Mouse (Mus musculus): ENCODE data around the gene Gng4. TPM values are rescaled to one million over a fixed set of nuclear protein-coding genes. Genes with fewer than 3 reads are reported as not detected.
"Not testable (repeated sequence)": the region's sequence is repeated elsewhere in the genome, so short reads cannot be mapped to it uniquely, and the experiment has no call there.

The Gng4 gene
- polyA plus RNA-seq, 1 experiment from 2014 or later: 0.39 TPM

- no peak overlapping the region for H3K9ac ChIP-seq (ENCODE audit: low read length)
- no peaks in the 10 kb centered on the region for H3K9me3 ChIP-seq (ENCODE audit: control insufficient read depth, low read length)
- H3K4me3 ChIP-seq (ENCODE audit: control insufficient read depth in 1 of 2, insufficient read depth in 1 of 2, low read depth in 1 of 2, low read length in 2 of 2): no peak overlapping the region
- no peaks in the 10 kb centered on the region for H3K4me1 ChIP-seq (ENCODE audit: control insufficient read depth in 2 of 2, insufficient read depth in 2 of 2, low read length in 2 of 2)
- H3K36me3 ChIP-seq (ENCODE audit: control insufficient read depth, insufficient read depth, low read length): no peaks in the 10 kb centered on the region
- H3K27ac ChIP-seq (replicated peaks in 1 of 2; ENCODE audit: control insufficient read depth in 1 of 2, insufficient read depth in 1 of 2, low read depth in 2 of 2, low read length in 2 of 2): no peak overlapping the region
- ATAC-seq (ENCODE audit: insufficient number of reproducible peaks, insufficient read depth, low FRiP score, low read depth): no peak
- H3K4me2 ChIP-seq (ENCODE audit: low read length): no peak overlapping the region
- peaks cover under 1% of the 10 kb centered on the region; the same call in 1 of the 2 replicates for H3K27me3 ChIP-seq (ENCODE audit: control insufficient read depth, insufficient read depth, low read length)
- 71% methylated on average over 3 of the region's 3 CpGs for WGBS
These were observed 8.1 kb downstream of the Gng4 start for GRCm38 (mm10) chr13:13791981-13792380.

- Histone ChIP-seq H3K9ac (ENCODE audit: low read length) (no peak overlapping the region), H3K9me3 (ENCODE audit: control insufficient read depth, low read length) (no peaks in the 10 kb centered on the region), H3K4me3 (ENCODE audit: control insufficient read depth in 1 of 2, insufficient read depth in 1 of 2, low read depth in 1 of 2, low read length in 2 of 2) (no peak overlapping the region), H3K4me2 (ENCODE audit: low read length) (no peak overlapping the region), H3K27ac (replicated peaks in 1 of 2; ENCODE audit: control insufficient read depth in 1 of 2, insufficient read depth in 1 of 2, low read depth in 2 of 2, low read length in 2 of 2) (no peak overlapping the region), H3K27me3 (ENCODE audit: control insufficient read depth, insufficient read depth, low read length) (no peaks in the 10 kb centered on the region), H3K4me1 (ENCODE audit: control insufficient read depth in 2 of 2, insufficient read depth in 2 of 2, low read length in 2 of 2) (no peaks in the 10 kb centered on the region), H3K36me3 (ENCODE audit: control insufficient read depth, insufficient read depth, low read length) (no peaks in the 10 kb centered on the region)
- 27% methylated on average over 5 of the region's 5 CpGs for WGBS
- ATAC-seq (ENCODE audit: insufficient number of reproducible peaks, insufficient read depth, low FRiP score, low read depth): no peak
These were observed 11.4 kb downstream of the Gng4 start for GRCm38 (mm10) chr13:13795166-13795832.

- Histone ChIP-seq H3K36me3 (ENCODE audit: control insufficient read depth, insufficient read depth, low read length) (no peaks in the 10 kb centered on the region), H3K4me1 (ENCODE audit: control insufficient read depth in 2 of 2, insufficient read depth in 2 of 2, low read length in 2 of 2) (no peaks in the 10 kb centered on the region), H3K4me3 (ENCODE audit: control insufficient read depth in 1 of 2, insufficient read depth in 1 of 2, low read depth in 1 of 2, low read length in 2 of 2) (no peak overlapping the region), H3K27me3 (ENCODE audit: control insufficient read depth, insufficient read depth, low read length) (no peaks in the 10 kb centered on the region), H3K9me3 (ENCODE audit: control insufficient read depth, low read length) (no peaks in the 10 kb centered on the region), H3K4me2 (ENCODE audit: low read length) (no peak overlapping the region), H3K27ac (replicated peaks in 1 of 2; ENCODE audit: control insufficient read depth in 1 of 2, insufficient read depth in 1 of 2, low read depth in 2 of 2, low read length in 2 of 2) (no peak overlapping the region), H3K9ac (ENCODE audit: low read length) (no peak overlapping the region)
- no peak for ATAC-seq (ENCODE audit: insufficient number of reproducible peaks, insufficient read depth, low FRiP score, low read depth)
- 90% methylated on average over 1 of the region's 1 CpGs for WGBS
These were observed 12.2 kb downstream of the Gng4 start for GRCm38 (mm10) chr13:13796082-13796481.

GRCm38 (mm10) chr13:13797816-13798215, 14.0 kb downstream of the Gng4 start:
- H3K9ac ChIP-seq (ENCODE audit: low read length); H3K27ac ChIP-seq (replicated peaks in 1 of 2; ENCODE audit: control insufficient read depth in 1 of 2, insufficient read depth in 1 of 2, low read depth in 2 of 2, low read length in 2 of 2); H3K4me2 ChIP-seq (ENCODE audit: low read length); ATAC-seq (ENCODE audit: insufficient number of reproducible peaks, insufficient read depth, low FRiP score, low read depth); H3K4me3 ChIP-seq (ENCODE audit: control insufficient read depth in 1 of 2, insufficient read depth in 1 of 2, low read depth in 1 of 2, low read length in 2 of 2); H3K36me3 ChIP-seq (ENCODE audit: control insufficient read depth, insufficient read depth, low read length); H3K4me1 ChIP-seq (ENCODE audit: control insufficient read depth in 2 of 2, insufficient read depth in 2 of 2, low read length in 2 of 2); H3K9me3 ChIP-seq (ENCODE audit: control insufficient read depth, low read length); H3K27me3 ChIP-seq (ENCODE audit: control insufficient read depth, insufficient read depth, low read length): not testable (repeated sequence)
- 87% methylated on average over 12 of the region's 12 CpGs for WGBS

- no peaks in the 10 kb centered on the region for H3K36me3 ChIP-seq (ENCODE audit: control insufficient read depth, insufficient read depth, low read length)
- no peak overlapping the region for H3K4me2 ChIP-seq (ENCODE audit: low read length)
- no peaks in the 10 kb centered on the region for H3K27me3 ChIP-seq (ENCODE audit: control insufficient read depth, insufficient read depth, low read length)
- no peak overlapping the region for H3K4me3 ChIP-seq (ENCODE audit: control insufficient read depth in 1 of 2, insufficient read depth in 1 of 2, low read depth in 1 of 2, low read length in 2 of 2)
- no peak overlapping the region for H3K27ac ChIP-seq (replicated peaks in 1 of 2; ENCODE audit: control insufficient read depth in 1 of 2, insufficient read depth in 1 of 2, low read depth in 2 of 2, low read length in 2 of 2)
- ATAC-seq (ENCODE audit: insufficient number of reproducible peaks, insufficient read depth, low FRiP score, low read depth): no peak
- H3K4me1 ChIP-seq (ENCODE audit: control insufficient read depth in 2 of 2, insufficient read depth in 2 of 2, low read length in 2 of 2): no peaks in the 10 kb centered on the region
- WGBS: 69% methylated on average over 8 of the region's 8 CpGs
- no peaks in the 10 kb centered on the region for H3K9me3 ChIP-seq (ENCODE audit: control insufficient read depth, low read length)
- H3K9ac ChIP-seq (ENCODE audit: low read length): no peak overlapping the region
These were observed 14.9 kb downstream of the Gng4 start for GRCm38 (mm10) chr13:13798775-13799174.

GRCm38 (mm10) chr13:13808337-13809132, 24.7 kb downstream of the Gng4 start:
- Histone ChIP-seq H3K27ac (replicated peaks in 1 of 2; ENCODE audit: control insufficient read depth in 1 of 2, insufficient read depth in 1 of 2, low read depth in 2 of 2, low read length in 2 of 2) (no peak overlapping the region), H3K36me3 (ENCODE audit: control insufficient read depth, insufficient read depth, low read length) (no peaks in the 10 kb centered on the region), H3K4me1 (ENCODE audit: control insufficient read depth in 2 of 2, insufficient read depth in 2 of 2, low read length in 2 of 2) (no peaks in the 10 kb centered on the region), H3K4me2 (ENCODE audit: low read length) (no peak overlapping the region), H3K9ac (ENCODE audit: low read length) (no peak overlapping the region), H3K4me3 (ENCODE audit: control insufficient read depth in 1 of 2, insufficient read depth in 1 of 2, low read depth in 1 of 2, low read length in 2 of 2) (no peak overlapping the region), H3K27me3 (ENCODE audit: control insufficient read depth, insufficient read depth, low read length) (no peaks in the 10 kb centered on the region), H3K9me3 (ENCODE audit: control insufficient read depth, low read length) (no peaks in the 10 kb centered on the region)
- no peak for ATAC-seq (ENCODE audit: insufficient number of reproducible peaks, insufficient read depth, low FRiP score, low read depth)
- WGBS: 50% methylated on average over 11 of the region's 11 CpGs

GRCm38 (mm10) chr13:13810885-13811284, 27.0 kb downstream of the Gng4 start:
- Histone ChIP-seq H3K9me3 (ENCODE audit: control insufficient read depth, low read length) (no peaks in the 10 kb centered on the region), H3K27me3 (ENCODE audit: control insufficient read depth, insufficient read depth, low read length) (no peaks in the 10 kb centered on the region), H3K9ac (ENCODE audit: low read length) (no peak overlapping the region), H3K4me1 (ENCODE audit: control insufficient read depth in 2 of 2, insufficient read depth in 2 of 2, low read length in 2 of 2) (no peaks in the 10 kb centered on the region), H3K27ac (replicated peaks in 1 of 2; ENCODE audit: control insufficient read depth in 1 of 2, insufficient read depth in 1 of 2, low read depth in 2 of 2, low read length in 2 of 2) (no peak overlapping the region), H3K36me3 (ENCODE audit: control insufficient read depth, insufficient read depth, low read length) (no peaks in the 10 kb centered on the region), H3K4me3 (ENCODE audit: control insufficient read depth in 1 of 2, insufficient read depth in 1 of 2, low read depth in 1 of 2, low read length in 2 of 2) (no peak overlapping the region), H3K4me2 (ENCODE audit: low read length) (no peak overlapping the region)
- 75% methylated on average over 7 of the region's 7 CpGs for WGBS
- ATAC-seq (ENCODE audit: insufficient number of reproducible peaks, insufficient read depth, low FRiP score, low read depth): no peak
